Mouse (Mus musculus) olfactory bulb, adult 2 months (tissue): Measurements from ENCODE around the gene Slc25a34.

ENCODE experiments used
- CTCF ChIP-seq: fragments of 200-500 bp; IDR thresholded peaks from 2 replicates; pipeline ENCODE4 v1.5.1; 2012; ENCODE audit warnings: low read depth, mild to moderate bottlenecking, low read length, moderate library complexity; ENCODE audit not compliant: insufficient read depth
- POLR2A ChIP-seq: fragments of 200-500 bp; IDR thresholded peaks from 2 replicates; pipeline ENCODE4 v1.6.1; 2012; ENCODE audit warnings: mild to moderate bottlenecking, low read depth, low read length, moderate library complexity; ENCODE audit not compliant: insufficient read depth

DNA sequence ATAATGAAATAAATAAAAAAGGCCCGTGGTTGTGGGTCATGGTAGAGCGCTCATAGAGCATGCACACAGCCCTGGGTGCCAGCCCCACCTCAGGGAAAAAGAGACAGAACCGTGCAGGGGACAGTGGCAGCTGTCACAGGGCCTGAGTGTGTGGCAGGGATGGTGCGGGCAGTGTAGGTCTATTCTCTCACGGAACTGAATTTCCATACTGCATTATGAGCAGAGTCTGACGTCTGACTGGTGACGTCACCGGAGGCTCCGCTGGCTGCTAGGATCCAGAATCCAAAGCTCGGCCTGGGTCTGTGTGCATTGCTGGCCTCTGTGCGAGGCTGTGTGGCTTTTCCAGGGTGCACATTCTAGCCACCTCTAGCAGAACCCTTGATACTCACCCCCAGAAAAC, 37.3 kb upstream of the Slc25a34 start:
- TF ChIP-seq CTCF (no peak), POLR2A (no peak)
